Mouse (Mus musculus) yolk sac, embryonic 10.5 days (tissue): ENCODE measurements at regions not wholly inside any gene's neighbourhood (a gene's known extent, or its start where the extent isn't known, plus 50 kb on each side); places are given as distances from the start of the nearest gene placed in this dataset.

Experiments used
- DNase-seq: peaks from one replicate; pipeline ENCODE4 v3.0.0-alpha.2; 2017; ENCODE audit warnings: low spot score

- no peak for DNase-seq
Observed at GRCm38 (mm10) chr12:78098765-78099194, 95.3 kb upstream of the Gm6657 start.

GRCm38 (mm10) chr12:78099761-78100160, 94.3 kb upstream of the Gm6657 start:
- DNase-seq: no peak

GRCm38 (mm10) chr12:78100756-78101155, 93.3 kb upstream of the Gm6657 start:
- no peak for DNase-seq

GRCm38 (mm10) chr12:78109931-78110330, 84.1 kb upstream of the Gm6657 start:
- no peak for DNase-seq

- no peak for DNase-seq
Observed at GRCm38 (mm10) chr12:78118131-78118530, 75.9 kb upstream of the Gm6657 start.

- DNase-seq: no peak
Observed at GRCm38 (mm10) chr12:78119246-78119645, 74.8 kb upstream of the Gm6657 start.

GRCm38 (mm10) chr12:78119855-78120254, 74.2 kb upstream of the Gm6657 start:
- no peak for DNase-seq

GRCm38 (mm10) chr12:78129130-78129845, 64.8 kb upstream of the Gm6657 start:
- DNase-seq: no peak

- DNase-seq: no peak
Observed at GRCm38 (mm10) chr12:78132016-78132797, 61.8 kb upstream of the Gm6657 start.

- DNase-seq: no peak
Observed at GRCm38 (mm10) chr12:78133341-78133740, 60.7 kb upstream of the Gm6657 start.

GRCm38 (mm10) chr12:78133984-78134383, 60.1 kb upstream of the Gm6657 start:
- no peak for DNase-seq

GRCm38 (mm10) chr12:78137196-78137595, 56.8 kb upstream of the Gm6657 start:
- no peak for DNase-seq

- no peak for DNase-seq
Observed at GRCm38 (mm10) chr12:78138467-78138866, 55.6 kb upstream of the Gm6657 start.
